Mouse (Mus musculus): ENCODE measurements at regions not wholly inside any gene's neighbourhood (a gene's known extent, or its start where the extent isn't known, plus 50 kb on each side); places are given as distances from the start of the nearest gene placed in this dataset.

DNA sequence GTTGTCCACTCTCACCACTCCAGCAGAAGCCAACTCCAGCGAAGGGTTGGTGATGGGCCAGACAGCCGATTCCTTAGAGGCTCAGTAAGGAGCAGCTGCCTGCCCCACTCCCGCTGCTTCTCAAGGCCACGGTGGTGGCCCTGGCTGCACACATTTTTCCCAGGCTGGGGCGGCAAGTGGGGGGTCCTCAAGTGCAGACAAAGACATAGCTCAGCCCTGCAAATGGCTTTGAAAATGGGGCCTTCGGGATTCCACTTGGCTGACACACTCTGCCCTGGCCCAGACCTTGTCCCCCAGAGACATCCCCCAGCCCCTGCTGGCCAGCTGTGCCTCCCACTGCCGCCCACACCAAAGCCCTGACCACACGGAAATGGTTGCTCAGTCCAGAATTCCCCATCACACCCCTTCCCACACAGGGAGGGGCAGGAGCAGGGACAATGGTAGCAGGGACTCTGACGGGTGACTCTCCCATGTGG lies 475.9 kb downstream of the Bnc2 start:
- Histone ChIP-seq H3K27me3 (no peaks in the 10 kb centered on the region), H3K4me1 (peaks cover 4% of the 10 kb centered on the region; the same call in 1 of the 2 replicates), H3K9ac (replicated peaks) (no peak overlapping the region), H3K9me3 (no peaks in the 10 kb centered on the region), H3K27ac (replicated peaks) (no peak overlapping the region), H3K36me3 (no peaks in the 10 kb centered on the region), H3K4me3 (no peak overlapping the region), H3K4me2 (replicated peaks) (no peak overlapping the region)
- no peak for ATAC-seq (replicated peaks)
- WGBS, result 48% methylated on average over 9 of the region's 9 CpGs

GRCm38 (mm10) chr4:84201001-84201400 lies 474.1 kb downstream of the Bnc2 start:
- 61% methylated on average over 3 of the region's 3 CpGs for WGBS

GRCm38 (mm10) chr4:84202231-84202630 lies 472.8 kb downstream of the Bnc2 start:
- WGBS, result 11% methylated on average over 2 of the region's 2 CpGs
- Histone ChIP-seq H3K4me2 (replicated peaks) (no peak overlapping the region), H3K27me3 (no peaks in the 10 kb centered on the region), H3K4me3 (no peak overlapping the region), H3K9ac (replicated peaks) (no peak overlapping the region), H3K27ac (replicated peaks) (no peak overlapping the region), H3K36me3 (no peaks in the 10 kb centered on the region), H3K9me3 (no peaks in the 10 kb centered on the region), H3K4me1 (peaks cover 4% of the 10 kb centered on the region; the same call in 1 of the 2 replicates)
- peak; percentile 53; the same call in 1 of the 2 replicates for ATAC-seq (replicated peaks)

More at GRCm38 (mm10) chr4:84201001-84201400, 474.1 kb downstream of the Bnc2 start:
- Histone ChIP-seq H3K27ac (replicated peaks) (no peak overlapping the region), H3K4me3 (no peak overlapping the region), H3K4me2 (replicated peaks) (no peak overlapping the region), H3K36me3 (no peaks in the 10 kb centered on the region), H3K27me3 (no peaks in the 10 kb centered on the region), H3K9me3 (no peaks in the 10 kb centered on the region), H3K4me1 (peaks cover 4% of the 10 kb centered on the region; the same call in 1 of the 2 replicates), H3K9ac (replicated peaks) (no peak overlapping the region)
- ATAC-seq (replicated peaks), result no peak

DNA sequence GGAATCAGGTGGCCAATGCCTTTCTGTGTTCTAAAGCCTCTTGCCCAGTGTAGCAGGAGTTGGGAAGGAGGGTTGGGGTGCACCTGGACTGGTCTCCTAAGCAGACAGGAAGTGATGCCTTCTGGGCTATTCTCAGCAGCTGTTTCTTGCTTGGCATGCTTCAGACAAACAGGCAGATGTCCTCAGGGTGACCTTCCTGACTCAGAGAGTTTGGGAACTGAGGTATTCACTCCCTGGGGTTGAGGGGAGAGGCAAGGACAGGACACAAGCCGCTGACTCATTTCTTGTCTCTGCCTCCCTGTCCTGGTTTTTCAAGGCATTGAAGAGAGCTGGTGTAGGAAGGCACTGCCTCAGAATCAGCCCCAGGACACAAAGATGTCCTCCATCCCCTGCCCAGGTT lies 471.4 kb downstream of the Bnc2 start:
- Histone ChIP-seq H3K4me3 (no peak overlapping the region), H3K4me1 (peaks cover 4% of the 10 kb centered on the region; the same call in 1 of the 2 replicates), H3K36me3 (no peaks in the 10 kb centered on the region), H3K27ac (replicated peaks) (no peak overlapping the region), H3K27me3 (no peaks in the 10 kb centered on the region), H3K9me3 (no peaks in the 10 kb centered on the region), H3K9ac (replicated peaks) (no peak overlapping the region), H3K4me2 (replicated peaks) (no peak overlapping the region)
- WGBS, result 89% methylated on average over 1 of the region's 1 CpGs
- no peak for ATAC-seq (replicated peaks)

DNA sequence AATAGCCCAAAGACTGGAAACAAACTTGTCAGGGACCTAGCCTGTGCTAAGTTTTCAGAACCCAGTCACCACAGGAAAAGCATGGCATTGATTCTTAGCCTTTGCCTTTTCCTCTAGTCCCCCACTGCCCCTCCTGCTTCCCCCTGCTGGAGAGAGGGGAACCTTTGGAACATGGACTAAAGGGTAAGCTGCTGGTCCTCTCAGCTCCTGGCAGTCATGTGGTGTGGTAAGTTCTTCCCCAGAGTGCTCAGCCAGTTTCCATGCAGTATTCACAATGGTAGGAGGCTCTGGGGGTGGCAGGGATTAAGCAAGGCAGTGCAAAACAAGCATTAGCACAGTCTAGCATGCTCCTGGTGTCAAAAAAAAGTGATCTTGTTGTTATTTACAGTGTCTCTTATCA lies 470.3 kb downstream of the Bnc2 start:
- peaks cover 4% of the 10 kb centered on the region; the same call in 1 of the 2 replicates for H3K4me1 ChIP-seq
- no peaks in the 10 kb centered on the region for H3K36me3 ChIP-seq
- no peak overlapping the region for H3K4me2 ChIP-seq (replicated peaks)
- no peaks in the 10 kb centered on the region for H3K27me3 ChIP-seq
- H3K27ac ChIP-seq (replicated peaks), result no peak overlapping the region
- no peak for ATAC-seq (replicated peaks)
- H3K9me3 ChIP-seq, result no peaks in the 10 kb centered on the region
- no peak overlapping the region for H3K4me3 ChIP-seq
- no peak overlapping the region for H3K9ac ChIP-seq (replicated peaks)

- WGBS, result 87% methylated on average over 1 of the region's 1 CpGs
- ATAC-seq (replicated peaks), result no peak
- H3K4me2 ChIP-seq (replicated peaks), result no peak overlapping the region
Observed at GRCm38 (mm10) chr4:84208175-84208574, 466.9 kb downstream of the Bnc2 start.

GRCm38 (mm10) chr4:84209538-84209937 lies 465.5 kb downstream of the Bnc2 start:
- WGBS, result 88% methylated on average over 2 of the region's 2 CpGs
- ATAC-seq (replicated peaks), result no peak
- H3K36me3 ChIP-seq, result no peaks in the 10 kb centered on the region

More at GRCm38 (mm10) chr4:84208175-84208574, 466.9 kb downstream of the Bnc2 start:
- H3K4me3 ChIP-seq, result no peak overlapping the region
- H3K4me1 ChIP-seq, result no peaks in the 10 kb centered on the region
- no peaks in the 10 kb centered on the region for H3K36me3 ChIP-seq
- no peaks in the 10 kb centered on the region for H3K27me3 ChIP-seq
- H3K27ac ChIP-seq (replicated peaks), result no peak overlapping the region
- H3K9ac ChIP-seq (replicated peaks), result no peak overlapping the region
- no peaks in the 10 kb centered on the region for H3K9me3 ChIP-seq

DNA sequence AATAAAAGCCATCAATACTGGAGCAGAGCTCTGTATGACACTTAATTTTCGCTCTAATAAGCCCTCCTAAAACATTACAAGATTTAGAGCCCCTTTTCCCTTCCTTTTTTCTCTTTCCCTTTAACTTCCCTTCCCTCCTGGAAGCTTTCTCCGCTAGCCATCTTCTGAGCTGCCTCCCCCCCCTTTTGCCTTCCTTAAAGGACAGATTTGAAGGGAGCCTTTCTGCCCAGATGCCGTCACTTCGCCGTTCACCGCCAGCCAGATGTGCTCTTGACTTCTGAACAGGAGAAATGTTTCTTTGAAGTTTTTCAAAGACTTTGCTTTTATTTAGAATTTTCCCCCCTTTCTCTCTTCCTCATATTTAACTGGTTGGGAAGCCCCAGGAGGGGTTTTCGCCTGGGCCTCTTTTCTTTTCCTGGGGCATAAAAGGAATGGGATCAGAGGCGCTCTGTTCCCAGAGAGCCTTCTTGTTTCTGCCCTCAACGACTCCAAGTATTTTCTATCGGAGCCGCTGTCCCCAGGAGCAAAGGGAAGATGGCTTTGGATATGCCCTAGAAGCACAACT lies 463.7 kb downstream of the Bnc2 start:
- Histone ChIP-seq H3K36me3 (no peaks in the 10 kb centered on the region), H3K4me3 (no peak overlapping the region), H3K27me3 (no peaks in the 10 kb centered on the region), H3K4me1 (no peaks in the 10 kb centered on the region), H3K27ac (replicated peaks) (no peak overlapping the region), H3K9ac (replicated peaks) (no peak overlapping the region), H3K4me2 (replicated peaks) (no peak overlapping the region), H3K9me3 (no peaks in the 10 kb centered on the region)
- 20% methylated on average over 11 of the region's 11 CpGs for WGBS
- ATAC-seq (replicated peaks), result 0 out of 2 replicates have a peak, but pooled peaks have one; percentile 19

More at GRCm38 (mm10) chr4:84209538-84209937, 465.5 kb downstream of the Bnc2 start:
- H3K4me2 ChIP-seq (replicated peaks), result no peak overlapping the region
- H3K4me3 ChIP-seq, result no peak overlapping the region
- no peaks in the 10 kb centered on the region for H3K4me1 ChIP-seq
- H3K27ac ChIP-seq (replicated peaks), result no peak overlapping the region
- no peaks in the 10 kb centered on the region for H3K27me3 ChIP-seq
- H3K9me3 ChIP-seq, result no peaks in the 10 kb centered on the region
- H3K9ac ChIP-seq (replicated peaks), result no peak overlapping the region

- no peak for ATAC-seq (replicated peaks)
- no peak overlapping the region for H3K4me3 ChIP-seq
- no peaks in the 10 kb centered on the region for H3K27me3 ChIP-seq
- H3K27ac ChIP-seq (replicated peaks), result no peak overlapping the region
- H3K4me2 ChIP-seq (replicated peaks), result no peak overlapping the region
- H3K36me3 ChIP-seq, result no peaks in the 10 kb centered on the region
- no peaks in the 10 kb centered on the region for H3K4me1 ChIP-seq
- 50% methylated on average over 6 of the region's 6 CpGs for WGBS
- no peaks in the 10 kb centered on the region for H3K9me3 ChIP-seq
- no peak overlapping the region for H3K9ac ChIP-seq (replicated peaks)
Observed at GRCm38 (mm10) chr4:84212004-84212403, 463.1 kb downstream of the Bnc2 start.

GRCm38 (mm10) chr4:84214523-84214922 lies 460.6 kb downstream of the Bnc2 start:
- WGBS, result 92% methylated on average over 8 of the region's 8 CpGs
- no peak for ATAC-seq (replicated peaks)
- H3K27ac ChIP-seq (replicated peaks), result no peak overlapping the region
- H3K27me3 ChIP-seq, result no peaks in the 10 kb centered on the region
- H3K4me1 ChIP-seq, result no peaks in the 10 kb centered on the region
- H3K9ac ChIP-seq (replicated peaks), result no peak overlapping the region
- no peaks in the 10 kb centered on the region for H3K9me3 ChIP-seq
- H3K4me2 ChIP-seq (replicated peaks), result no peak overlapping the region
- no peaks in the 10 kb centered on the region for H3K36me3 ChIP-seq
- H3K4me3 ChIP-seq, result no peak overlapping the region

GRCm38 (mm10) chr4:84218961-84219360 lies 456.1 kb downstream of the Bnc2 start:
- WGBS, result 78% methylated on average over 4 of the region's 4 CpGs
- Histone ChIP-seq H3K4me2 (replicated peaks) (no peak overlapping the region), H3K27ac (replicated peaks) (no peak overlapping the region), H3K4me1 (no peaks in the 10 kb centered on the region), H3K9ac (replicated peaks) (no peak overlapping the region), H3K36me3 (no peaks in the 10 kb centered on the region), H3K4me3 (no peak overlapping the region), H3K9me3 (no peaks in the 10 kb centered on the region), H3K27me3 (no peaks in the 10 kb centered on the region)
- no peak for ATAC-seq (replicated peaks)

- Histone ChIP-seq H3K27me3 (no peaks in the 10 kb centered on the region), H3K36me3 (no peaks in the 10 kb centered on the region), H3K27ac (replicated peaks) (no peak overlapping the region), H3K9me3 (no peaks in the 10 kb centered on the region), H3K4me2 (replicated peaks) (no peak overlapping the region), H3K4me3 (no peak overlapping the region), H3K9ac (replicated peaks) (no peak overlapping the region), H3K4me1 (no peaks in the 10 kb centered on the region)
- 36% methylated on average over 4 of the region's 4 CpGs for WGBS
- no peak for ATAC-seq (replicated peaks)
Observed at GRCm38 (mm10) chr4:84222057-84222717, 452.9 kb downstream of the Bnc2 start.

Data from forebrain, embryonic 15.5 days (tissue).